Mouse (Mus musculus) myocyte (in vitro differentiated cells): ENCODE data around the gene Tead3. TPM values are rescaled to one million over a fixed set of nuclear protein-coding genes. Genes with fewer than 3 reads are reported as not detected.
A peak's percentile ranks its signal among the peaks of the same experiment; 100 is the strongest.

Source experiments
- H3K27me3 ChIP-seq: one replicate; pipeline ENCODE4 v1.6.1; 2011; ENCODE audit not compliant: control insufficient read depth, insufficient read depth, insufficient read length
- H3K36me3 ChIP-seq: one replicate; pipeline ENCODE4 v1.6.1; 2011; ENCODE audit not compliant: control insufficient read depth, insufficient read depth
- H3K4me2 ChIP-seq: one replicate; pipeline ENCODE4 v1.6.1; 2011; ENCODE audit warnings: low read depth, control low read depth
- H3K4me3 ChIP-seq: one replicate; pipeline ENCODE4 v1.5.1; 2011; ENCODE audit warnings: mild to moderate bottlenecking, control low read depth, moderate library complexity
- H3K79me2 ChIP-seq: one replicate; pipeline ENCODE4 v1.6.1; 2011; ENCODE audit not compliant: control insufficient read depth, insufficient read depth
- H3ac ChIP-seq: one replicate; pipeline ENCODE4 v1.6.1; 2011; ENCODE audit not compliant: control insufficient read depth, insufficient read length
- CEBPB ChIP-seq: IDR thresholded peaks from 2 replicates; pipeline ENCODE4 v1.6.1; 2011; ENCODE audit warnings: mild to moderate bottlenecking, moderate library complexity; ENCODE audit not compliant: poor library complexity, insufficient read depth, severe bottlenecking
- E2F4 ChIP-seq: IDR thresholded peaks from one replicate; pipeline ENCODE4 v1.6.1; 2011; ENCODE audit warnings: mild to moderate bottlenecking, control low read depth, moderate library complexity; ENCODE audit not compliant: insufficient read depth
- MAX ChIP-seq: IDR thresholded peaks from one replicate; pipeline ENCODE4 v1.6.1; 2011; ENCODE audit warnings: low read depth, mild to moderate bottlenecking, control low read depth
- MYOD1 ChIP-seq, 3 experiments: IDR thresholded peaks; one replicate each; pipeline ENCODE4 v1.6.1; 2011; ENCODE audit warnings: control low read depth in 2 of 3, low read depth in 2 of 3, mild to moderate bottlenecking in 2 of 3, moderate library complexity in 1 of 3; ENCODE audit not compliant: insufficient read length in 2 of 3, control insufficient read depth in 1 of 3
- MYOG ChIP-seq, 3 experiments: IDR thresholded peaks; one replicate each; pipeline ENCODE4 v1.6.1; 2011; ENCODE audit warnings: control low read depth in 2 of 3, low read depth in 2 of 3, mild to moderate bottlenecking in 2 of 3; ENCODE audit not compliant: insufficient read length in 2 of 3, control insufficient read depth in 1 of 3, insufficient read depth in 1 of 3
- POLR2A ChIP-seq: IDR thresholded peaks from one replicate; pipeline ENCODE4 v1.6.1; 2011; ENCODE audit warnings: low read depth, mild to moderate bottlenecking, control low read depth, moderate library complexity; ENCODE audit not compliant: insufficient read length
- POLR2AphosphoS2 ChIP-seq: IDR thresholded peaks from one replicate; pipeline ENCODE4 v1.6.1; 2011; ENCODE audit warnings: low read depth, control low read depth; ENCODE audit not compliant: insufficient read length
- REST ChIP-seq: IDR thresholded peaks from one replicate; pipeline ENCODE4 v1.6.1; 2011; ENCODE audit warnings: mild to moderate bottlenecking, control low read depth, moderate library complexity; ENCODE audit not compliant: insufficient read depth, insufficient read length
- SRF ChIP-seq: IDR thresholded peaks from one replicate; pipeline ENCODE4 v1.6.1; 2011; ENCODE audit warnings: low read depth; ENCODE audit not compliant: control insufficient read depth, insufficient read length
- TCF12 ChIP-seq: IDR thresholded peaks from one replicate; pipeline ENCODE4 v1.6.1; 2011; ENCODE audit warnings: mild to moderate bottlenecking, control low read depth; ENCODE audit not compliant: poor library complexity, insufficient read depth, severe bottlenecking
- TCF3 ChIP-seq: IDR thresholded peaks from one replicate; pipeline ENCODE4 v1.6.1; 2011; ENCODE audit warnings: low read depth, control low read depth; ENCODE audit not compliant: insufficient read length
- USF1 ChIP-seq: IDR thresholded peaks from one replicate; pipeline ENCODE4 v1.6.1; 2011; ENCODE audit warnings: low read depth, mild to moderate bottlenecking, control low read depth, moderate library complexity
- polyA plus RNA-seq: library from polyadenylated mRNA; unstranded; fragments of >200 nt; fragmentation: generic; extraction: Trizol; gene quantifications from one replicate; pipeline ENCODE4 v1.2.1, GENCODE M21; 2012; ENCODE audit warnings: missing spikeins

Tead3 gene
- polyA plus RNA-seq, 1 experiment = 20.1 TPM

DNA sequence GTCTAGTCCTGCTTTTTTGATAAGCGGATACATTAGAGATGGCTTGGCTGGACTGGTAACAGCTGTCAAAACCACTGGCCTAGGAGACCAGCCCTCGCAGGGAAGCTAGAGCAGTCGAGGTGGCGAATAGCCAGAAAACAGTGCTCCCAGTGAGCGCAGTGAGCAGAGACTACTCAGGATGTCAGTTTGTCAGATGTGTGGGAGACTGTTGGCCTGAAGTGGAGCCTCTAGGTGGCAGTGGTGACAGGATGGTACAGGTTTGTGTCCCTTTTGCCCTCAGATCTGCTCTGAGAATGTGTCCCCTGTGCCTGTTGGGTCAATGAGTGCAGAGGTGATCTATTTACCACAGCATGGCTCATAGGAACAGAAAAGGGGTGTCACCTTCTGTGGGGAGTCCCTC lies 62.6 kb downstream of the Tead3 start:
- Histone ChIP-seq H3K27me3 (no peaks in the 10 kb centered on the region), H3K36me3 (no peaks in the 10 kb centered on the region), H3K4me3 (no peak overlapping the region), H3ac (no peak overlapping the region), H3K79me2 (peaks cover 6% of the 10 kb centered on the region), H3K4me2 (no peak overlapping the region)
- TF ChIP-seq TCF3 = no peak
- TF ChIP-seq MYOG (IDR thresholded peaks at IDR 0.05; ENCODE audit: control insufficient read depth in 1 of 3, insufficient read depth in 1 of 3, insufficient read length in 2 of 3, low read depth in 2 of 3) = peak in 1 of 3 experiments; percentile 3
- TF ChIP-seq MYOD1 (IDR thresholded peaks at IDR 0.05; ENCODE audit: control insufficient read depth in 1 of 3, insufficient read length in 2 of 3, low read depth in 2 of 3) = peak in 2 of 3 experiments; percentile 31 to 34

DNA sequence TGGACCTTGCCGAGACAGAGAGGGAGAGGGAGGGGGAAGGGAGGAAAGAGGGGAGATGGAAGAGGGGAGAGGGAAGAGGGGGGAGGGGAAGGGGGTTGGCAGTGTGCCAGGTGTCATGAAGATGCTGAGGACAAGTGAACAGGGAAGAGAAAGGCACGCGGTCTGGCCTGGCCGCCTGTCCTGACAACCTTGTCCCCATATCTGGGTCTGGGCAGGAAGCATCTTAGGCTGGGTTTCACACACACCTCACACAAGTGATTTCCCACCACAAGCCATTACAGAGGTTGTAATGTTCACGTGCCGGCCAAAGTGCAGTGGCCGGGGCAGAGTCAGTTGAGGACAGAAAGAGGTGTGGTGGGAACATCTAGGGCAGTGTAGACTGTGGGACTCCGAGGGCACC lies 63.0 kb downstream of the Tead3 start:
- Histone ChIP-seq H3K27me3 (no peaks in the 10 kb centered on the region), H3K4me3 (no peak overlapping the region)
- TF ChIP-seq E2F4 (no peak), REST (no peak), SRF (no peak), USF1 (no peak), TCF3 (no peak), POLR2AphosphoS2 (no peak), CEBPB (no peak), TCF12 (no peak), POLR2A (no peak), MYOG (IDR thresholded peaks at IDR 0.05; ENCODE audit: control insufficient read depth in 1 of 3, insufficient read depth in 1 of 3, insufficient read length in 2 of 3, low read depth in 2 of 3) (no peak), MAX (no peak), MYOD1 (IDR thresholded peaks at IDR 0.05; ENCODE audit: control insufficient read depth in 1 of 3, insufficient read length in 2 of 3, low read depth in 2 of 3) (no peak)

GRCm38 (mm10) chr17:28286964-28287363 lies 63.7 kb downstream of the Tead3 start:
- H3K4me2 ChIP-seq = no peak overlapping the region
- no peaks in the 10 kb centered on the region for H3K36me3 ChIP-seq
- TF ChIP-seq MAX = no peak
- no peak for TF ChIP-seq E2F4
- TF ChIP-seq CEBPB = no peak
- TF ChIP-seq POLR2AphosphoS2 = no peak
- TF ChIP-seq SRF = no peak
- no peak for TF ChIP-seq MYOD1 (IDR thresholded peaks at IDR 0.05; ENCODE audit: control insufficient read depth in 1 of 3, insufficient read length in 2 of 3, low read depth in 2 of 3)
- no peak for TF ChIP-seq TCF12
- TF ChIP-seq POLR2A = no peak
- TF ChIP-seq USF1 = no peak
- TF ChIP-seq MYOG (IDR thresholded peaks at IDR 0.05; ENCODE audit: control insufficient read depth in 1 of 3, insufficient read depth in 1 of 3, insufficient read length in 2 of 3, low read depth in 2 of 3) = no peak
- no peak for TF ChIP-seq TCF3
- no peak for TF ChIP-seq REST
- no peak overlapping the region for H3ac ChIP-seq
- peaks cover 6% of the 10 kb centered on the region for H3K79me2 ChIP-seq
- H3K27me3 ChIP-seq = no peaks in the 10 kb centered on the region
- no peak overlapping the region for H3K4me3 ChIP-seq

More for the DNA sequence above, 63.0 kb downstream of the Tead3 start:
- H3K36me3 ChIP-seq = no peaks in the 10 kb centered on the region
- no peak overlapping the region for H3ac ChIP-seq
- H3K4me2 ChIP-seq = no peak overlapping the region
- peaks cover 6% of the 10 kb centered on the region for H3K79me2 ChIP-seq

DNA sequence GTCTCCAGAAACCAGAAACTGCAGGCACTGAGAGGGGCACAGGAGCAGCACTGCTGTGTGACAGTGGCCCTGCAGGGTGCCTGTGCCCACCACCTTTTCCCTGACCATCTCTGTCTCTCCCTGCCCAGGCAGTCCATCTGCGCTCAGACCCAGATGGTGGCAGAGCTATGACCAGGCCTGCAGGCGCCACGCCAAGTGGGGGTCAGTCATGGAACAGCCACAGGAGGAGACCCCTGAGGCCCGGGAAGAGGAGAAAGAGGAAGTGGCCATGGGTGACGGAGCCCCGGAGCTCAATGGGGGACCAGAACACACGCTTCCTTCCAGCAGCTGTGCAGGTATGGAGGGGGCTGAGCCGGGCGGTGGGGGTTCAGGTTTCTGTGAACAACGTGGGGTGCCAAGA lies 64.5 kb downstream of the Tead3 start:
- no peaks in the 10 kb centered on the region for H3K36me3 ChIP-seq
- H3K4me2 ChIP-seq = no peak overlapping the region
- TF ChIP-seq POLR2A = no peak
- TF ChIP-seq MAX = no peak
- no peak for TF ChIP-seq MYOD1 (IDR thresholded peaks at IDR 0.05; ENCODE audit: control insufficient read depth in 1 of 3, insufficient read length in 2 of 3, low read depth in 2 of 3)
- no peak for TF ChIP-seq TCF12
- TF ChIP-seq TCF3 = no peak
- TF ChIP-seq REST = no peak
- TF ChIP-seq SRF = no peak
- no peak for TF ChIP-seq MYOG (IDR thresholded peaks at IDR 0.05; ENCODE audit: control insufficient read depth in 1 of 3, insufficient read depth in 1 of 3, insufficient read length in 2 of 3, low read depth in 2 of 3)
- no peak for TF ChIP-seq E2F4
- no peaks in the 10 kb centered on the region for H3K27me3 ChIP-seq
- no peak overlapping the region for H3K4me3 ChIP-seq
- no peak overlapping the region for H3ac ChIP-seq
- H3K79me2 ChIP-seq = peaks cover 6% of the 10 kb centered on the region

DNA sequence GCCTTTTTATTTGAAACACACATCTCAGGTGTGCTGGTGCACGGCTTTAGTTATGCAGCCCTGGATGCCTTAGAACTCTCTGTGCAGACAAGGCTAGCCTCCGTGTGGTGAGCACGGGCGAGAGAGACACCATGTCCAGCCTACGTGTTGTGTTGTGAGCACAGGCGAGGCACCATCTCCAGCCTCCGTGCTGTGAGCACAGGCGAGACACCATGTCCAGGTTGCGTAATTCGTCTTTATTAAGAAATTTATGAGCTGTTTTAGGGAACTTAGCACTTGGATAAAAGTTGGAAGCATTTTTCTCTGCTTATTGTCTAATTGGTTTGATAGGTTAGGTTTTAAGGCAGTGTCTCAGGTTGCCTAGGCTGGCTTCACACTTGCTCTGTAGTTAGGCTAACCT lies 67.4 kb downstream of the Tead3 start:
- Histone ChIP-seq H3K27me3 (no peaks in the 10 kb centered on the region), H3K4me2 (no peak overlapping the region), H3ac (no peak overlapping the region), H3K4me3 (no peak overlapping the region), H3K36me3 (no peaks in the 10 kb centered on the region), H3K79me2 (peaks cover 6% of the 10 kb centered on the region)
- no peak for TF ChIP-seq POLR2AphosphoS2
- TF ChIP-seq USF1 = no peak
- TF ChIP-seq TCF12 = no peak
- TF ChIP-seq REST = no peak
- no peak for TF ChIP-seq CEBPB
